Mouse (Mus musculus): ENCODE results near the gene Crip1.
A peak's percentile ranks its signal among the peaks of the same experiment; 100 is the strongest.

Gene Crip1

DNA sequence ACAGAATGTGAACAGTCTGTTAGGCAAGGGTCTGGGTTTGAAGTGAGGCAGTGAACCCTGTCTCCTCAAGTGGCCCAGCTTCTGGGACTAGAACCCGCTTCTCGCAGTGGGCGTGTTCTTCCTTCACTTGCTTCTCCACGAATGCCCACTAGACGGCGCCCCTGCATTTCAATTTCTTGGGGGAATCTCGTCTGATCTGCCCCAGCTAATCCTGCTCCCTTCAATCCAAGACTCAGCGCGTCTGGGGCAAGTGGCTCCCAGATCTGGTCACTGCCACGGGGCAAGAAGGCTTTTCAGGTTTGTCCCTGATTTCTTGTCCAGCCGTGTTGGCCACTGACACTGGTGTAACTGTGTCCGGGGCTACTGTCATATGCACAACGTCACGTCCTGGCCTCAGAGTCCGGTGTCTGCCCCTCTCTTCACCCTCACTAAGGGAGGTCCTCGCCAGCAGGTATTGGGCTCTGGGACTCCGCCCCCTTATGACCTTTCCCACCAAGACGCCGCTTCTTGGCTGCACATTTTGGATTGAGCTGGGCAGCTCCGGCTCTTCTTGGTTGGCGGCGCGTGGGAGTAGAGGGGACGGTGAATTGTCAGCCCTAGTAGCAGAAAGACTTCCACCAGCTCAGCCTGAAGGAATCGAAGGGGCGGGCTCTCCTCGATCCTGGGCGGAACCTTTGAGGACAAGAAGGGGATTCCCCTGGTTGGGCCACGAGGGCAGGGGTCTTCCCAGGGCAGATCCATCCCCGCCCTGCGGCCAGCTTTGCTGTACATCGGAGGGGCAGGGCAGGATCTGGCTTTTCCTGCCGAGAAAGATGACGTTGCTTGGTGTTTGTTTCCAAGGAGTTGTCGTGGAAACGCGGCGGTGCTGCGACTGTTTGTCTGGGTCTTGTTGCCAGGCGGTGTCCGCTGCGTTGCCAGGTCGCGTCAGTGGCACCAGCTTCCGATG, at the start of gene Crip1:
Crip1 (plus strand) TSS at position 205 of the 946 bp plus-strand sequence.
- DNase-seq, result peak; percentile 87

DNA sequence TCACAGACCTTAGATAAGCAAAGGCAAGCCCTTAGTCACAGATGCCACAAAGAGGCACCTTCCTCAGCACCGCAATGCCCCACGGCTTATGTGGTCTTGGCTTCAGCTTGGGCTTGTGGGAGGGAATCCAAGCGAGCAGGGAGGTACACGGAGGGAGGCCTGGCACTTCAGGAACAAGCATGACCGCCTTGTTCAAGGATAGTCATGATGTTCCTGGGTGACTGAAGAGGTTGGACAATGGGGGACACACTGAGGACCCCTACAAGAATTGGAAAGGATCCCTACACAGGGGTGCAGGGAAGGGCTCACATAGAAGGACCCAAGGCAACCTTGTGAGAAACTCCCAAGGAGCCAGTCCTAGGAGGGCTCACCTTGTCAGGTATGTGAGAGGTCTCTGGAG, 49.1 kb upstream of the Crip1 start:
- DNase-seq, result no peak

GRCm38 (mm10) chr12:113097749-113098281, 48.3 kb upstream of the Crip1 start, which contains the start of gene Mta1:
Gene Mta1 (plus strand): TSS chr12:113098278.
- DNase-seq, result peak; percentile 69

- peak; percentile 28 for DNase-seq
Measured at GRCm38 (mm10) chr12:113098530-113099151, 47.5 kb upstream of the Crip1 start.

DNA sequence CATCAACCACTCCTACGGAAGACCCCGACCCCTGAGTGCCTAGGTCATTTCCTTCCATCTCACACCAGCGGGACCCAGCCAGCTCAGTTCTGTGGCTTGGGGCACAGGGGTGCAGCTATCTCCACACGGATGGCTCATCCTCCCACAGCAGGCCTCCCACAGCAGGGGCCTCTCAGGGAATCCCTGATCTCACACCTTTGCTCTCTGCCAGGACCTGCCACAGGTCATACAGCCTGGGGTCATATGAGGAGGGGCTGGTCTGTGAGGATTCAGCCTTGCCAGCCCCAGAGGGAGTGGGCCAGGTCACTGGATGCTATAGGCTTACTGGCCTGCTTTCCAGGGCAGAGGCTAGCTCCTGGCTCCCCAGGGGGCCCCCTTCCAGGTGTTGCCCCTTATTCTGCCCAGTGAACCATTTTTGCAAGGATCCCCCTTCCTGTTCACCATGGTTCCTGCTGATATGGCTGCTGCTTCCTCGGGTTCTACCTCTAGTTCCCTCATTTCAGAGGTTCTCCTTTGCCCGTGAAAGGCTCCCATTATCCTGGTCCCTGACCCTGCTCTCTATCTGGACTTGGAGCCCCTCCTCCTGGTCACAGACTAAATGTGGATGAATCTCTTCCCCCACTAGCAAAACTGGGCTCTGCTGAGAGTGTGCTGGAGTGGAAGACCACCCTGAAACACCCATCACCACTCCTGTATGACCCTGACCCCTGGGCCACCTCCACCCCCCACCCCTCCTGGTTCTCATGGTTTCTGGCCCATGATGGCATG, 46.5 kb upstream of the Crip1 start:
- peak; percentile 28 for DNase-seq

- DNase-seq, result no peak
Measured at GRCm38 (mm10) chr12:113100448-113101076, 45.6 kb upstream of the Crip1 start.

- no peak for DNase-seq
Measured at GRCm38 (mm10) chr12:113101251-113101960, 44.7 kb upstream of the Crip1 start.

DNA sequence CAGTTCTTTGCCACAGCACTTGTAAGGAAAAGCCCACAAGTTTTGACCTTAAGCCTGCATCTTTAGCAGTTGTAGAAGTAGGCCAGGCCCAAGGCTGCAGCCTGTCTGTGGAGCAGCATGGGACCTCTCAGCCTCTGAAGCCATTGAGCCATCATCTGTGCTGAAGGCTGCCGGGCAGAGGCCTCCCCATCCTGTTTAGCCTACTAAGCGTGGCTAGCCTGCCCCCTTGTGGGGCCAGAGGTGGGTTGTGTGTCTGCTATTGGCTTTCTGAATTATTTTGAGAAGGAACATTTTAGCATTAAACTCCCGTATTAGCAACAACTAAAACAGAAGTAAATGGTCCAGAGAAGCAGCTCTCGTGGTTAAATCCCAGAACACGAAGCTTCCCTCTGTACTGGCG, 43.7 kb upstream of the Crip1 start:
- peak; percentile 76 for DNase-seq

GRCm38 (mm10) chr12:113103846-113104451, 42.2 kb upstream of the Crip1 start:
- peak; percentile 38 for DNase-seq

DNA sequence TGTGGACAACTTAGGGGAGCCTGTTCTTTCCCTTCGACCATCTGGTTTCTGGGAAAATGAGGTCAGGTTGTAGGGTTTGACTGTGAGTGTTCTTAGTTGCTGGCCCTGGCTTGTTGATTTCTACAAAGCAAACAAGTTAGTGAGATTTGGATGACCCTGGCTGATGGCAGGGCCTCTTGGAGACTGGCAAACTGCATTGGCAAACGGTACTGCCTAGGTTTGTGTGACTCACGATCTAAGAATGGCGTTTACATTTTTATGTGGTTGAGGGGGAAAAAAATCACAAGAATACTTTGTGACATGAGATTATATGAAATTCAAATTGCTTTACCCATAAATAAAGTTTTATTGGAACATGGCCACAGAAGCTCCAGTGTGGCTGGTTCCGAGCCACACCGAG, 39.7 kb upstream of the Crip1 start:
- DNase-seq, result no peak

GRCm38 (mm10) chr12:113107431-113108124, 38.5 kb upstream of the Crip1 start:
- DNase-seq, result peak; percentile 82

GRCm38 (mm10) chr12:113108528-113109283, 37.4 kb upstream of the Crip1 start:
- no peak for DNase-seq

GRCm38 (mm10) chr12:113109801-113110200, 36.3 kb upstream of the Crip1 start:
- no peak for DNase-seq

DNA sequence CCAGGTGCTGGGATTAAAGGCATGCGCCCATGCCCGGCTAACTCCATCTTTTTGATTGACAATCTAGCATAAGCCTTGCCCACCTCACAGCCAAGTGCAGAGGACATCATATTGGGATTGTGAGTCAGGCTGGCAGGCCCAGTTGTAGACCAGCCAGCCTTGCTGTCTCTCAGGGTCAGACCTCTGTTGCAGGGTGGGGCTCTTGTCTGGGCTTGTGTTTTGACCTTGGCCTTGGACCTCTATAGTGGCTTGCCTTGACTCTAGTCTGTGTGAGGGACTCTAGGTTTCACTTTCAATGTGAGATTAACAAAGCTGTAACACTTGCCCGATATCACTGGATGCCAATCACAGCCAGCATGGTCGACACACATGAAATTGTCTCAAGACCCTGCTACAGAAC, 32.0 kb upstream of the Crip1 start:
- no peak for DNase-seq

DNA sequence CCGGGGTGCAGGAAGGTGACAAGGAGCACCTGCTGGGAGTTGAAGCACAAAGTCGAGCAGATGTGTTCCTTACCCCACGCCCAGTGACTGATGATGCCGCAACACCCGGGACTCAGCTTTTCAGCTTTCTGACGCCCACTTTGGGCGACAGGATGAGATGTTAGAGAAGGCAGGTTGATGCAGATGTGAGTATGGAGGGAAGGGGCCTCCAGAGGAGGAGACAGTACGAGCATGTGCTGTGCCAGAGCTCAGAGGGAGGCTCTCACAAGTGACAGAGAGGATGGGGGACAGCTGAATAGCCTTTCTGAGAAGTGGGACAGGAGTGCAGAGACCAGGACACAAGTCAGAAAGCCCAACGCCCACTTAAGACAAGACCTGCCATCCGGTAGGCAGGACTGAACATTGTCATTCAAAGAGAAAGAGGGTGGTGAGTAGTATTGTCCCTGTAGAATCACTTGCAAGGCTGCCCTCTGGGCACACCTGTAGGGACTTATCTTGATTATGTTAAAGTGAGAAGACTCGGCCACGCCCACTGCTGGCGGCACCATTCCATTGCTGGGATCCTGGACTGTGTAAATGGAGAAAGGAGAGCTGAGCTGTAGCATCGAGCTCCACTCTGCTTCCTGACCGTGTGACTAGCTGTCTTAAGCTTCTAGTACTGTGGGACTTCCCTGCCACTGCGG, 31.1 kb upstream of the Crip1 start:
- no peak for DNase-seq

- peak; percentile 84 for DNase-seq
Measured at GRCm38 (mm10) chr12:113119516-113120410, 26.4 kb upstream of the Crip1 start.

DNA sequence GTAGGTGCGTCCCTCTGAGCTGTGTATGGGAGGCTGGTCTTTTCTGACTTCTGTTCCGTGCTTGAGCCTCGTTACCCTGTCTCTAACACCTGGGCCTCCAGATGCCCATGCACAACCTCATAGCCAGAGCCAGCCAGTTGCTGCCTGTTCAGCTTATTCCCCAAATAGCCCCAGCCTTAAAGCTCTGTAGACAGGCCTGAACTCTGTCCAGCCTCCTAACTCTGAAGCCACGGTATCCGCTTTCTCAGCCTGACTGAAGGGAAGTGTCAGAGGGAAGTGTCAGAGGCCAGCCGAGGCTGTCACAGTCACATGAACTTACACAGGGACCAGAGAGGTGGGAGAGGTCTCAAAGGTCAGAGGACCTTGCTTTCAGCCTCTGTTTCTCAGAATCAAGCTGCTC, 21.4 kb upstream of the Crip1 start:
- no peak for DNase-seq

DNA sequence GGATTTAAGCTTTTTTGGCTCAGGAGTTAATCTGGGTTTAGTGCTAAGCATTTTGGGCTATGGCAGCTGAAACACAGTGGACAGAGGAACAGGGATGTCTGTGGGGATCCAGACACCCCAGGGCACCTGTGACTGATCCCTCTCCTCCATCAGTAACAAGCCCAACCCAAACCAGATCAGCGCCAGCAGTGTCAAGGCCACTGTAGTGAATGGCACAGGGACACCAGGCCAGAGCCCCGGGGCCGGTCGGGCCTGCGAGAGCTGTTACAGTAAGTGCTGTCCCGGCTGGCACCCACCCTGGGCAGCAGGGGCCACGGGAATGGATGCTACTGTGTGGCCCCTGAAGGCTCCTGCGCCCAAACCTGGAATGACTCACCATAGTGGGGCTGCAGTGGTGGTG, 15.4 kb upstream of the Crip1 start:
- no peak for DNase-seq
